Mouse (Mus musculus) ES-Bruce4 (cell line): ENCODE measurements at regions not wholly inside any gene's neighbourhood (a gene's known extent, or its start where the extent isn't known, plus 50 kb on each side); places are given as distances from the start of the nearest gene placed in this dataset.

Source experiments
- CTCF ChIP-seq: IDR thresholded peaks from one replicate; pipeline ENCODE4 v1.8.1; 2011; ENCODE audit warnings: low read depth, low read length
- POLR2A ChIP-seq: IDR thresholded peaks from one replicate; pipeline ENCODE4 v1.8.1; 2011; ENCODE audit warnings: low read length; ENCODE audit not compliant: insufficient read depth

DNA sequence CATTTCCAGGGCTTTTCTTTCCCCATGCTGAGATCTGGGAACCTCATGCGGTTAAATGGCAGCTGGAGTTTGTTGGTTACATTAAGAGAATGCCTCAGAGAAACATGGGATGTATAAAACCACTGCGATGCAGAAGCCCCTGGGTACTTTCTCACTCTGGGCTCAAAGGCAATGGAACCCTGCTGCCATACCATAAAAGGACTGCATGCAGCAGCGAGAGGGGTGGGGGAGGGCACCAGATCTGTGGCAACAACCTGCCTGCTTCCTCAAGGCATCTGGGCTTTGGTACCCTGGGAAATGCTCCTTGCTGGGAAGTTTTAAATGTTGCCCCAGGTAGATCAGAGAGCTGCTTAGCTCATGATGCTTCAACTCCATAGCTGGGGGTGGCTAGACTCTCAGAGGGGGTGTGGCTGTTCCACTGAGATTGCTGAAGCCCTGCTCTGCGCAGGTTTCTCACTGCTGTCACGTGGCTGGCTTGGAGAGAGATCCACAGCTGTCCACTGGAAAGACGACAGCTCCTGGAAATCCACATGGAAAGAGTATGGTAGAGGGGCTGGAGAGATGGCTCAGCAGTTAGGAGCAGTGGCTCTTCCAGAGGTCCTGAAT, 75.8 kb upstream of the Ntrk2 start:
- no peak for TF ChIP-seq CTCF
- TF ChIP-seq POLR2A, result no peak
